Mouse (Mus musculus): ENCODE measurements around the gene Atoh8.

Gene Atoh8

DNA sequence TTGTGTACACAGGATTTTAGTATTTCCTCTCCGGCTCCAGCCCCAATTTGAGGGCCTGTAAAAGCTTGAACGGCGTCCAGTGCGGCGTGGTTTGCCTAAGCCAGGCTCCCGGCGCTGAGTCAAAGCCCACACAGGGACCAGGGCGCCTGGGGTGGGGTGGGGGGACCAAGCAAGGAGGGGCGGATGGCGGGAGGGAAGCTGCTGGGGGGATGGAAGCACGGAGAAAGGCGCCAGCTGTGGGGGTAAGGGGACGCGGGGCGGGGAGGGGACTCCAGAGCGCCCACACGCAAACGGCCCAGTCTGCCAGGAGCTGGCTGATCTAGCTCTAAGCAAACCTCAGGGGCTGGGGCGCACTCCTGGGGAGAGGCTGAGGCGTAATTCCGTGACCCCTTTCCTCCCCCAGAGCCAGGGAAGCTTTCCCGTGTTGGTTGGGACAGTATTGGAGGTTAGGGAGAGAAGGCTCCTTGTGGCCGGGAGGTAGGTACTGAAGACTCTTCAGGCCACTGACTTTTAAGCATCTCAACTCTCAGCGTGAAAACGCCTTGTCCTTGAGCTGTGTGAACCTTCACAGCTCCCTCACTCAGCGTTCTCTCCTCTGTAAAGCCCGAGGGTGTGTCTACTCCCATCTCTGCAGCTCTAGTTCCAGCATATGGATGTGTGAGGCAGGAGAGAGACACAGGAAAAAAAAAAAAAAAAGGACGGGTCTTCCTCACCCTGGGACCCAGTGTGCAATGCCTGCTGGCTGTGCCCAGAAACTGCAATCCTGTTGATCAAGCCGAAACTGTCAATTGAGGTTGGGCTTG is 46.1 kb downstream of the Atoh8 start:
- peak; percentile 26 for DNase-seq

DNA sequence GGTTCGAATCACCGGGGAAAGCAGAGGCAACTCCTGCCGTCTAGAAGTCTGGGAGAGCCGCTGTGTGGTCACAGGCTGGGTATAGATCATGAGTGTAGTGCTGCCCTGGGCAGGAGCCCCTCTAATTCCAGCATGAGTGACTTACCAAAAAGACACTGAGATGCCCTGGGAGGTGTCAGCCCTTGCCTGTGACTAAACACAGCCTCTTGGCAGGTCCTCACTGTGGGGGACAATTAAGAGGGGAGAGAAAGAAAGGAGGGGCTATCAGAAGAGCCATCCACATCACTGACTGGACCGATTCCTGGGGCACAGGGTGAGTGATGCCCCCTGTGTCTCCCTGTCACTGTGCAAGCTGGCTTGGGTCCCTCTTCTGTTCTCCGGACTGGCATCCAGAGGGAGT is 48.6 kb downstream of the Atoh8 start:
- no peak for DNase-seq

DNA sequence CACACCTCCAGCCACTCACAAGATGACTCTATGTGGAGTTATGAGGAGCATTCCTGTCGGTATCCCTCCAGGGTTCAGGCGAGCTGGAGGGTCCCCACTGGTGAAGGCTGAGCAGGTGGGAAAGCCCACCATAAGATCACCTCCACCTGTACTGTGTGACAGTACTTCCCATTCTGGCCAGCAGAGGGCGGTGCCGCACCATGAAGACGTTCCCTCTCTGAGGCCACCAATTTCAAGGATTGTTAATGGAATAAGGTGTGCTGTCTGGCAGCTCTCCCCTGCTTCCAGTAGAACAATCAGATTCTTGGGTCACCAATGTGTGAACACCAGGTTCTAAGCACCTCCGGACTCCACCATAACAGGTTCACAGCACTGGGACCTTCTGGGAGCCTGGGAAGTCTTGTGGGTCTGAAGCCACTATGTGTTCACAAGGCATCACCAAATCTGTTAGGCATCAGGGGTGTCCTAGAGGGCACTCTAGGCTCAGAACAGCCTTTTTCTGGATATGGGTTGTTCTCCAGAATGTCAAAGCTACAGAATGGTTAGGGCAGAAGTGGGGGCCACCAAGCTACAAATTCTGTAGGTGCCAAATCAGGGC is 49.4 kb downstream of the Atoh8 start:
- DNase-seq, result peak; percentile 92

DNA sequence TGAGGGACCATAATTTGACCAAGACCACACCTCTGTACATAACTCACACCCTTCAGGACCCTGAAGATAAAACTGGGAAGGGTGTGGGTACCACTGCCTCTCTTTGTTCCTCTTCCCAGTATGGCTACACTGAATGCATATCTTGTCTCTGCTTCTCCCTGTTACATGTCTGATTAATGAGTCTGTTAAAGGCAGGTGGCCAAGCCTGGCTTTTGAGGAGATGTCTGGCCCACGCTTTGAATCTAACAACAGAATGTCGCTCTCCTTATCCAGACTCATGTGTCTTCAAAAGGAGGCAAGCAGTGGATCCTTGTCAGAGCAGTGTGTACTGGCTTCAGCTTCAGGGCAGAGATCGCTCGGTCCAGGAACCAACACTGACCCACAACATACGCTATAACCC is 50.8 kb downstream of the Atoh8 start:
- DNase-seq, result no peak

DNA sequence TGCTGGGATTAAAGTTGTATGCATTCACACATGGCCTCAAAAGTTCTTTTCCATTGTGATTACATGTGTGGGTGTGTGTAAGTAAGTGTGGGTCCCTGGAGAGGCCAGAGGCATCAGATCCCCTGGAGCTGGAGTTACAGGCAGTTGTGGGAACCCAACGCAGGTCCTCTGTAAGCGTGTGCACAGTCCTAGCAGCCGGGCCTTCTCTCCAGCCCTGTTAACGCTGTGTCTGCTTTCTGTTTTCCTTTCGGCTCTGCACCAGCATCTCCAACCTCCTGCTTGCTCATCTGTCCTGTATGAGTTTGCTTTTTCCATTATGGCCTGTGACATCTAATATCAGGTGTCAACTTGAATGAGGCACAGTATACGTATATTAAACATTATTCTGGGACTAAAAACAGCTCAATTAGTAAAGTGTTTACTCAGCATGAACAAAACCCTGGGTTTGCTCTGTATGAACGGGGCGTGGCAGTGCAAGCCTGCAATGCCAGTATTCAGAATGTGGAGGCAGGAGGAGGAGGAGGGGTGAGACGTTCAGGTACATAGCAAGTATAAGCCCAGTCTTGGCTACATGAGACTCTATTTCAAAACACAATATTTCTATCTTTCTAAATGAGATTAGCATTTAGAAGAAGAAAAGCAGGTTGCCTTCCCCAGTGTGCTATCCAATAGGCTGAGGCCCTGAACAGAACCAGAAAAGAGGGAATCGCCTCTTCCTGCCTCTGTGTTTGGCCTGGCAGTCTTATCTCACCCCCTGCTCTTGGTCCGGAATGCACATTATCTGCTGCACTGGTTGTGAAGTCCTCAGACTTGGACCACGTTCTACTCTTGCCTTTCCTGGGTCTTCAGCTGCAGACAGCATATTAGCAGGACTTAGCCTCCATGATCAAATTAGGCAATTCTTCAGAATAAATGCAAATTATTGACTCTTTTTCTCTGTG is 55.5 kb downstream of the Atoh8 start:
- DNase-seq, result no peak

DNA sequence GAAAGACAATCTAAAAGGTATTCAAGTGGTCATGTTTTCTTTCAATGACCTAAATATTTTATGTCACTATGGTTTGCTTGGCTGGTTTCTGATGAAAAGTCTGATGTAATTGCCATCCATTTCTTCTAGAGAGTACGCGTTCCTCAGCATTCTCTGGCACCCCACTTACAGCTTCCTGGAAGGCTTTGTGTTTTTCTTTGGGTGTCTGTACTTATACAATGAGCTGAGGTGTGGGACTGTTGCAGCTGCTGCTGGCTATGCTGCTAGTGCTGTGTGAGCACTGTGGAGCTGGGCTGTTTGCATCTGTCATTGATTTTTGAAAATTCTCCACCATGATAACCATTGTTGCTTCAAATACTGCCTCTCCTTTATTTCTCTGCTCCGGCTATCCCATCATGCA is 56.4 kb downstream of the Atoh8 start:
- DNase-seq, result no peak

DNA sequence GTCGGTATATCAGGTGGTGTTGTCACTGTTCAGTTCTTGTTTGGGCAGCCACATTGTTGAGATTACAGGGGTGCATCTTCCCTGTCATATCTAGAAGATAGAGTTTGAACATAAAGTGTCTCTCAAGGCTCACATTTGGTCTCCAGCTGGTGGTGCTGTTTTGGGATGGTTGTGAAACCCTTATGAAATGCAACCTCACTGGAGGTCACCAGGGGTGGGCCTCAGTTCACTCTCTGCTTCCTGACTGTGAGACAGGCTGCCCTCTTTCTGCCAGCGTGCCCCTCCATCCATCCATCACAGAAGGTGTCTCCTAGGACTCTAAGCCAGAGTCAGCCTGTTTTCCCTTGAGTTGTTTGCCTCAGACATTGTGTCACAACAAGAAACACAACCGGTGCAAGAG is 58.0 kb downstream of the Atoh8 start:
- no peak for DNase-seq

DNA sequence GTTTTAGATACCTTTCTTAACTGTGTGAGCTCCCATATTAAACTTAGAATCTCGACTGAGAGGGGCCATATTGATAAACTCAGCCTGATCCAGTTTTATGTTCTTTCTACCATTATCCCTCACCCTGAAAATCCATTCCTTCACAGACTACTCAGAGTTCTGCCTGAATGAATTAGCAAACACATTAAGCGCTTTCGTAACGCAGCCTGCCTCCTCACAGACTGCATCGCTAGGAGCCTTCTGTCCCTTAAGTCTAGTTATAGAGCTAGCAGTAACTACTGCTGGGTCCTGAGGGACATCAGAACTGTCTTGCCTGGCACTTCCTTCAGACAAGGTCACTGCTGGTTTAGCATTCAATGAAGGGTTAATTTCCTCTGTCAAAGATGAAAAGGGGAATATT is 59.4 kb downstream of the Atoh8 start:
- no peak for DNase-seq

DNA sequence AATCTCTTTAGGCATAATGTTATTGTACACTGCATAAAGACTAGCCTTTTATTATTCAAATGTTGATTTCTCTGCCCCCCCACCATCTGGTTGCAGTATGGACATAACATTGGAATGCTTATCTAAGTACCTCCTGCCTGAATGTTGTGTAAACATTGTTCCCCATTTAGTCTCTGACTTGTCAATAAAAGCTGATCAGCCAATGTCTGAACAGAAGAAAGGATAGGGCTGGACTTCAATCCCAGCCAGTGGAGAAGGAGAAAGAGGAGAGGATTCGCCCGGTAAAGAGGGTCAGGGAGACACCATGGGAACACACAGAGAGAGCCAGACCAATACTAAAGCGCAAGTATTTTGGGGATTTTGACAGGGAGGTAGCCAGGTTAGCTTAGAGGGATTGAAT is 60.0 kb downstream of the Atoh8 start:
- DNase-seq, result no peak

DNA sequence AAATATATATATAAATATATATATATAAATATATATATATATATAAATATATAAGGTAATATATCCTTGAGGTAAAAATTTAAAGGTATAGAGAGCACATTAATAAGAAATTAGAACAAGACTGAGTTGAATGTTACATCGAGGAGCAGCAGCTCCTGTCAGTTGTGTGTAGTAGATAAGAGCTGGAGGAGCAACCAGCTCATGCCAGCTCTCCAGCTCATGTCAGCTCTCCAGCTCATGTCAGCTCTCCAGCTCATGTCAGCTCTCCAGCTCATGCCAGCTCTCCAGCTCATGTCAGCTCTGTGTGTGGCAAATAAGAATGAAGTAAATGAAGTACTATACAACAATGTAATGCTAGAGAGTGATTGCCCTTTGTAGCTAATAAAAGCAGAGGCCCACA is 62.0 kb downstream of the Atoh8 start:
- DNase-seq, result no peak

DNA sequence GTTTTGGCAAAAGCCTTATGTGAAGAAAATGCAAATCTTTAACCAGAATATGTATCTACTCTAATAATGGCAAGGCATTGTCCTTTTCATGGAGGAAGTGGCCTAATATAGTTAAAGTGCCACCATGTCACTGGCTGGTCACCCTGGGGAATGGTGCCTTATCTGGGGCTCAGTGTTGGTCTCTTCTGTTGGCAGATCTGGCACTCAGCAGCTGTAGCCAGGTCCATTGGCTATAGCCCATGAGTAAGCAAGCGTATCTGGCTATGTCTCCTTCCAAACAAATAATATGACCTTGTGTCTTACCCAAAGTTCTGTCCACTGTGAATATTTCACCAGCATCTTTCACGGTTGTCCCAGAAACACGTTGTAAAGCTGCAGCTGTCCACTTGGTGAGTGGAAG is 64.0 kb downstream of the Atoh8 start:
- DNase-seq, result no peak

DNA sequence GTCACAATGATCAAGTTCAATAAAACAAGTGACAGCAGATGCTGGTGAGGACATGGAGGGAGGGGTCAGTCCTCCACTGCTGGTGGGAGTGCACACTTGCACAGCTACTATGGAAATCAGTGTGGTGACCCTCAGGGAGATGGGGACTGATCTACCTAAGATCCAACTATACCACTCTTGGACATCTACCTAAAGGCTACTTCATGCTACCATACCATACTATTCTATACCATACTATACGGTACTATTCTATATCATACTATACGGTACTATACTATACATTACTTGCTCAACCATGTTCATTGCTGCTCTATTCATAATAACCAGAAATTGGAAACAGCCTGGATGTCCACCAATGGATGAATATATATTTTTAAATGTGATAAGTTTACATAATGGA is 69.5 kb downstream of the Atoh8 start:
- DNase-seq, result no peak

DNA sequence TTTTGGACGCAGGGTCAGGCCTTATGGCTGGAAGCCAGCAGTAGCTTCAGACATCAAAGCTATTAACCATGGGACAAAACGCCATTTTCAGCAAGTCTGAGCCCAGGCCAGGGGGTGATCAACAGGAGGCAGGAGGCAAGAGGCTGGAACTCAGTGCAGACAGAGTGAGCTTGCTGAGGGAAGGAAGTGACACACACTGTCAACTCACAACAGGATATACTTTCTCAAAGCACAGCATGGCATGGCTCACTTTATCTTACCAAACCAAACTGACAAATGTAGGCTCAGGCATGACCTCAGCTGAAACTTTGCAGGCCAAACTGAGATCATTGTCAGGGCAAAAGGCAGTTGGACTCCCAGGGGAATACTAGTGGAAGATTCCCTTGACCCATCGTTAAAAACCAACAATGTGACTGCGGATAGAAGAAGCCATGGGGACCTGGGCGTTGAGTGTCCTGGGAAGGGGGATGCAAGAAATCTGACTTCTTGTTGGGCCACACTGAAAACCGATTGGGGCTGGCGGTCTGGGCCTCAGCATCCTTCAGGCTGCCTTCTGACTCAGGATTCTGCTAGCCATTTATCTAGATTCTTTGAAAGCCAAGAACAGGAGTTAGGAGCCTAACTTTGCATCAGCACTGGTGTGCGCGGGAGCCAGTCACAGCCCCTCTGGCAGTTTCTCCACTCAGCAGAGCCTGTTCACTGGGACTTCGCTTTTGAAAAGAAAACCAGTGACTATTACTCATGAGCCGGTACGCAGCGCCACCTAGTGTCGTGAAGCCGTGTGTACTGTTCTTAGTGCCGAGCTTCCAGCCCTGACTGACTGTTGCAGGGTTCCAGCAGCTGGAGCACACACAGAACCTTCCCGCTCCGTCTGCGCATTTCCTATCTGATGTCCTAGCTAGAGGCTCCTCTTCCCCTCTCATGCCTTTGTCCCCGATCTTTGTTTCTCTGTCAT is 70.8 kb downstream of the Atoh8 start:
- DNase-seq, result peak; percentile 92

DNA sequence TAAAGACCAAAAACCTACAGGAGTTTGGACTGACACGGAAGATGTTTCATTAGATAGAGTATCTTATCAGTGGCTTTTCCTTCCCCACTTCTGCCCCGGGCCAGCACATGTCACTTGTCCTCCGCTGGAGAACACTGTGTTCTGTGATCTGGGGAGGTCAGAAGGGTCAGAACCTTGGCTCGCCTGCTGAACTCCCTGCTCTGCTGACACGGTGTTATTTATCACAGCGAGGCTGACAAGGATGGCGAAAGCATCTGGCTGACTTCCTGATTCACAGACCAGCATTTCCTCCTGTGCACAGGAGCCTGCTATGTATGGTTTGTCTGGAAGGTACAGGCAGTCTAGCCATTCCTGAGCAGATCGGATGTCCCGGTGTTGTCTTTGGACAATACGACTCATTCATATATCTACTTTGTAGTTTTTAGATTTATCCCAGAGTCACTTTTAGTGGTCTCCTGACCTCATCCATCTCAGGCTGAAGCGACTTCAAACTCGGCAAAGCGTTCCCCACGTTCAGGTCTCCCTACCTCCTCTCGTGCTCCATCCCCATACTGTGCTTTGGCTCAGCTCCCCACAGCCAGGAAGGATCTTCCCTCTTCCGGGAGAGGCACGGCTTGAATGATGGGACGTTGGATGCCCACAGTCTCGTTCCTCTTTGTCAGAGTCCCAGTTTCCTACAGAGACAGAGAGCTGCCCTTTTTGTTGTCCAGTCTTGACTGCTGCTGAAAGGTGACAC is 73.1 kb downstream of the Atoh8 start:
- no peak for DNase-seq

DNA sequence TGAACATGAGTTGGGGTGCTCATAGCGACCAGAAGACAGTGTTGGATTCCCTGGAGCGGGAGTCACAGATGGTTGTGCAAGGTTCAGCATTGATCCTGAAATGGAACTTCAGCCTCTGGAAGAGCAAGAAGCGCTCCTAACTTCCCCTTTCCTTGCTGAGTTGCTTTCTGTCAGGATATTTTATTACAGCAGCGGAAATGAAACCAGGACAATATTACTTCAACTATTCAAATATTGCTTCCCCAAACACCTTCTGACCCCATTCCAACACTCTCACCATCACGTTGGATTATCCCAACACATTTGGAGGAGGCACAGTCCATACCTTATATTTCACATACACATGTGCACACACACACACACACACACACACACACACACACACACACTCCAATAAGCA is 73.6 kb downstream of the Atoh8 start:
- no peak for DNase-seq

DNA sequence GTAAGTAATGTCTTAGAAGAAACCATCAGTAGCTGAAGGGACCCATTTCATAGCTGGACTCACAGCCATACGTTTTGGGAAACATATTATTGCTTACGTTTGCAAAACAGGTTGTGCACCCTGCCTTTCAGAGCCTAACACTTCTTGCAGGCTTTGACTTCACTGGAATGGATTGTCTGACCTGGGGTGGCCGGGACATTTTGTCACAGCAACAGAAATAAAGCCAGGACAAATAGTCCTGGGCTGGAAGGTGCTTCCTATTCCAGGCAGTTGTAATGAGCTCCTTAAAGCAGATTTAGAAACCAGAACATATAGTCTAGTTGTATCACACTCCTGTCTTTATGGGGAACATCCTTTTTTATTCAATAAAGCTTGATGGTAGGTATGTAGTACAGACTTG is 74.4 kb downstream of the Atoh8 start:
- no peak for DNase-seq

DNA sequence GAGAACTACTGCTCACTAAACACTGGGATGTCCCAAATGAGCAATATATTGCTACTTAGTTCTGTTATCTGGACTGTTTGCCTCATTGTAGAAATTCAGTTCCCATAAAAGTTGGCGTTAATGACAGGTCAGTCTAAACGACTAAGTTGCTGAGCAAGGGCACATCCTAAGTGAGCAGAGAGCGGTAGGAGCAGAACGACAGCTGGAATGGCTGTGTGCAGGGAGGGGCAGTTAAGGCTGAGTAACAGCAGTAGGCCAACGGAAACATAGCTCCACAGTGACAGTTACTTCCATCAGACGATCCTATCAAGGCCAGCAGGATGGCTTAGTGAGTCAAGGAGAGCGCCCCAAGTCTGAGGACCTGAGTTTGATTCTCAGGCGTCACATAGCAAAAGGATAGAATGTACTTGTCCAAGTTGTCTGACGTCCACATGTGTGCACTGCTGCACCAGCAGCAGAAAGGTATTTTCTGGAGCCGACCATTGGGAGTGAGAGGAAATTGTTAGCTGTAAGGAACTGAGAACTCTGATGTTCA is 75.4 kb downstream of the Atoh8 start:
- DNase-seq, result no peak

DNA sequence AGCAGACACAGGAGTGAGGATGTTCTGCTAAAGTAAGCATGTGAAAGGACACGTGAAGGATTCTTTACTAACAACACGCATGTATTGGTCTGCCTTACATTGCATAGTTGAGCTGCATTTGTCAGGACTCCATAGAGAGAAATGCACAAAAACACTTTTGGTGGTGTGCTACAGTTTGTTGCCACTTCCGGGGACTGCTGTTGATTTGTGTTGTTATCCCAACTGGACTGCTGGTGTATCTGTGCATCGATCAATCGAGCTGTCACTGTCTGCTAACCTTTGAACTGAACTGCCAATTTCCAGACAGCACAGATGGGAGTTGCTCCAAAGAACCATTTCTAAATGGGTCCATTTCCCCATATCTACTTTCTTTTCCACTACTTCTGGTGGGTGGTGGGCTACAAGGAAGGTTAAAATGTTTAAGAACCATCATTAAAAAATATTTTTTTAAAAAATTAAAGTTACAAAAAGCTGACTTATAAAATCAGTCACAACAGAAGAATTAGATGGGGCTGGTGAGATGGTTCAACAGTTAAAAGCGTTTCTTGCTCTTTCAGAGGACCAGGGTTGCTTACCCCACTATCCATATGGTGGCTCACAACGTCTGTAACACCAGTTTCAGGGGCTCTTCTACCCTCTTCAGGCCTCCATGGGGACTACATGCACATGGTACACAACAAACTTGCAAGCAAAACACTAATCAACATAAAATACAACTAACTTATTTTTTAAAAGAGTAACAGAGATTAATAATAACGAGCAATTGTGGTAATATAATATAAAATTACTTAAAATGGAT is 76.2 kb downstream of the Atoh8 start:
- DNase-seq, result no peak

Data from thymus, postnatal 4 days (tissue).